Mouse (Mus musculus) right cerebral cortex, postnatal 25 days (tissue): ENCODE data around the gene C530008M17Rik.

Source experiments
- DNase-seq: peaks from one replicate; pipeline ENCODE4 v3.0.0; 2022

C530008M17Rik gene

DNA sequence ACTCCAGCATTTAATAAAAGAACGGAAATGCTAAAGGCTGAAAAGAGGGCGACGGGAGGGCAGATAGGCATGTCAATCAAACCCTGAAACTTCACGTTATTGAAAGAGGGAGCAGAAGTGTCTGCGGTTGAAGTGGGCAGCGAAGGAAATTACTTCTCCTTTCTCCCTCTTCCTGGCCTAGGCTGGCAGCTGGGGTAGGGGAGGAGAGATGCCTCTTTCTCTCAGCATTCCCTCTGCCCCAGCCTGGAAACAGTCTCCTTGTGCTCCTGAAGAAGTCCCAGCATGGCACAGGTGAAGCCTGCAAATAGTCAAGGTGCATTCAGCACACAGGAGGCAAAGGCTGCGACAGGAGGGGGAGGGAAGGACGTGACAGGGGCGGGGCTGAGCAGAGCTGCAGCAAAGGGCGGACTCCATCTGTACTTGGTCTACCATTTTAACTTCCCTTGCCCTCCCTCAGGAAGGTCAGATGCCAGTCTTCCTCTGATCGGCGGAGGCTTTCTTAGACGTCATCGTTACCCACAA lies 122.8 kb downstream of the C530008M17Rik start:
- no peak for DNase-seq

DNA sequence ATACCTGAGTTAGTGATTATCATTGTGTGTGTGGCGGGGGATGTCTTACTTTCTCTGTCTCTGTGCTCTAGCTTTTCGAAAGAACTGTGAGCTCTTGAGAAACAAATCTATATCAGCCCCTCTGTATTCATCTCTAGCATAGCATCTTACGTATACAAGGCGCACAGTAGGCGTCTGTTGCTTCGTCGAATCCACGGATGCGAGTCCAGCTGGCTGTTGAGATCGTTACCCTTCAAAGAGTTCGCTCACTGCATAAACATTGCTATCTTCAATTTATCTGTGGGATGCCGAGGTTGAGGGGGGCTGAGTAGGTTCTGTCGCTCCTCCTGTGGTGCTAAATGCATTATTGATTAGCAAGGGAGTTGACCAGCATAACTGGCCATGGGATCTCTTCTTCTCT lies 125.6 kb downstream of the C530008M17Rik start:
- DNase-seq, result no peak

DNA sequence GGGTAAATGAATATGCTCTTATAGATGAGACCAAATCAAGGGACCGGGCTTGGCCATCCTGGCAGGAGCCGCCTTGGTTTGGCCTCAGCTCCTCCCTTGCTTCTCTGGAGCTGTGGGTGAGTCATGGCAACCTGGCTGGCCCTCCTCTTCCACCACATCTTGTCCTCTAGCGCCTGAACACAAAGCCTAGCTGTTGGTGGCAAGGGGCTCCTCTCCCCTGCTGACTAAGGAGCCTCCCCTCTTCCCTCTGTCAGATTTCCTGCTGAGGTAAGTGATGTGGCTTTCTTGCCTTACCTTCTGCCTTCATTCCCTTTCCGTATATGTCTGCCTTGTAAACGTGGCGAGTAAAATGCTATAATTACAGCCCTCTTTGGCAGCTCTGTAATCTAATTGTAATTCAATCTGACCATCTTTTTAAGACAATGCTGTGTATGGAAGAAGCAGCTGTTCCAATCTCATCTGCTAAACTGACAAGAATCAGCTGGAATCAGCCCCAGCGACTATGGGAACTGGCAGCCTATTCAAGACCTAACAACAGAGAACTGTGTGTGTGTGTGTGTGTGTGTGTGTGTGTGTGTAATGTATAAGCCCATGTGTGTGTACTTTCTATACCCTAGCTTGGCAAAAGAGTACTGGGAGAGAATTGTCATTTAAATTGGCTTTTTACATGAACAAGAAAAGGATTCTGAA lies 126.2 kb downstream of the C530008M17Rik start:
- DNase-seq, result peak; percentile 24

DNA sequence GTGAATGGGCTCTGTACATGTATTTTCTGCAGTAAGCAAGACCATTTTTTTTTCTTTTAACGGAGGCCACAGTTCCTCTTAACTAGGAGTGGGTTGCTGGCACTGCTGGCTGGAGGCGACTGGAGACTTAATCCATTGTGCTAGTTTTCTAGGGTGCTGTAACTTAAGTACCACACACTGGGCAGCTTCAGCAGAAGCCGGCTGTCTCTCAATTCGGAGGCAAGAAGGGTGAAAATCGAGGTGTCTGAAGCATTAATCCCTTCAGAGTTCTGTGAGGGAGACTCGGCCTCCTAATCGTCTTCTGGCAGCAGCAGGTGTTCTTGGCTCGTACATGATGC lies 126.8 kb downstream of the C530008M17Rik start:
- no peak for DNase-seq

DNA sequence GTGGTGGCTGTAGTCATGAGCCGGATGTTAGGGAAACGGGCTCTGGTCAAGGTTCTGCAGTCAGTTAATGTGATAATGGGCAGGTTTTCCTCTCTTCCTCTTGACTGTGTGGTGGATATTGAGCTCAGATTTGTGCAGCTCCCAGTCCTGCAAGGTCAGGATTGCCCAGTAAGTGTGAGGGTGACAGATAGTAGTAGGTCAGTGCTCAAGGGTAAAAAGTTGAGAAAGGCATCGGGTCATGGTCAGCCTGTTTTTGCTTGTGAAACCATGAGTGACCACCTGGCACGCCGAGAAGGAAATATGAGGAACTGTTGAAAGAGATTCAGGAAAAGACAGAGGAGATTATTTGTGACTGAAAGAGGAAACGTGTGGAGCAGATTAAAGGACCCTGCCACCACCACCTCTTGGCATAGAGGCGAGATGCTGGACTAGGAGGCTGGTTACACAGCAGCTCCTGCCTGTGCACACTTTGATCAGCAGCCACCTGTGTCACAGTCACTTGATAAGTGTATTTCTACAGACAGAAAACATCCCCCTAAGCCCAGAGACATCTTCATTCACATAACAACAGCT lies 127.9 kb downstream of the C530008M17Rik start:
- no peak for DNase-seq

DNA sequence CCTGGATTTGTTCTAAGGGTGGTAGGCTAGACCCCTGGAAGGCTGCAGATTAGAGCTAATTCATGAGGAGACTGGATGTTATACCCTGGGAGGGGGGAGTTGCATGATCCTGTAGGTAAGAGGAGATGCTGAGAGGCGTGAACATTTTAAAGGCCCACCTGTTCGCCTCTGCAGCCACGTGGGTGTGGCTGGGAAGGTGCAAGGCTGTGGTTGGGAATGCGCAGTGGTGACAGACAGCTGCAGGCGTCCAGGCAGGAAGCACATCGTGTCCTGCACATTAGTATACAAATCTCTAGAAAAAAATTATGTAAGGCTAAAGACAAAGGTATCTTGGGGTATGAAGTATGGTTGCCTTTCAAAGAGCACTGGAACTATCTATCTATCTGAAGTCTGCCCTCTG lies 128.7 kb downstream of the C530008M17Rik start:
- DNase-seq, result no peak

DNA sequence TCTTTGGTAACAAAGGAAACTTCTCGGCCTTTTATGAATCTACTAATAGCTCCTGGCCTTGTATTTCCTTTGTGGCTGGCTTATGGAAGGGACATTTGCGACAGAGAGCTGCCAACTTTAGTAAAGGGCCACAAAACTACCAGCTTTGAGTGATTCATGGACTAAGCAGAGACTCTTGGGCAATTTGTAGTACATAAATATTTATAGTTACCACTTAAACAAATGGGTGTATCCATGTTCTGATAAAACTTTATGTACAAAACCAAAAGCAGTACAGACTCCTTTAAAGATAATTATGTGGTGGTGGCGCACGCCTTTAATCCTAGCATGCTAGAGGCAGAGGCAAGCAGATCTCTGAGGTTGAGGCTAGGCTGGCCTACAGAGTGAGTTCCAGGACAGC lies 133.6 kb downstream of the C530008M17Rik start:
- no peak for DNase-seq

DNA sequence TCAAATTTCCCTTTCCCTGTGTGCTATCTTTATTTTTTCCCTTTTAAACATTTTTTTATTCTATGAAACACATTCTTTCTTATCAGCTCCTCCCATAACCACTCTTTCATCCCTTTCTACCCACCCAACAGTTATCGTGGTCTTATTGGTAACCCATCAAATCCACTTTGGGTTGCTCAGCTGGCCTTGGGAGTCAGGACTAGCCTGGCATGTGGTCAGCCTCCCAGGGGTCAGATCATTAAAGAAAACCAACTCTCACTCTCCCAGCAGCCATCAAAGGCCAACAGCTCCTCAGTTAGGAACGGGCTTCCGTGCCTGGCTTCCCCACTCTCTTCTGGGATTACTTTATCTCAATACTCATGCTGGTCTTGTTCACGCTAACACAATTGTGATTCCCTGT lies 135.0 kb downstream of the C530008M17Rik start:
- DNase-seq, result no peak

DNA sequence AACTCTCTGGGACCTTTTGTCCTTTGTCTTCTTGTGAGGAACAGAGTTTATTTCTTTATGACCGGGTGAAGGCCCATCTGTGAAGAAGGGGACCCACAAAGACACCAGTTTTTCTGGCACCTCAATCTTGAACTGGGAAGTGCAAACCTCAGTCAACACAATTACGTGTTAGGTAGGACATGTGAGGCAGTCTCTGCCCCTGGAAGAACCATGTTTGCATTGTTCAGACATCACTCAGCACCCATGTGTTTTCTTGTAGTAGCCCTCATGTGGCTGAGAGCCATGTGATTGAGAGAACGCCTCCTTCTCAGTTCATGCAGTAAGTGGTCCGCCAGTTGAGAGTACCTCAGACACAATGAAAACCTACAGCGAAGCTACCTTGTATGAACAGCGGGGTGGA lies 136.4 kb downstream of the C530008M17Rik start:
- no peak for DNase-seq

DNA sequence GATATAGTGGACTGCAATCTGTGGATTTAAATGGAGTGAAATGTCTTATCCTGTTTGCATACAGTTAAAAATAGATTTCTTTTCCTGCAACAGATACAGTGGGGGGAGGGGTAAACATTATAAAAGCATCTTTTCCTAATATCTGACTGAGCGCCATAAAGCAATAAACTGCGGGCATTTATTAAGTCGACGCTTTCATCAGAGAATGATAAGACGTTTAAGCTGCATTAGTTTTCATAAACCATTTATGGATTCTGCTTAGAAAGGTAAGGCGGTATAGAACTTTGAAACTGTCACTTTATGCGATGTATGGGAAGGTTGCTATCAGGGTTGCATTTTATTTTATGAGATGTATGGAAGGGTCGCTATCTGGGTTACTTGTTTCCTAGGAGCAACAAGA lies 141.7 kb downstream of the C530008M17Rik start:
- DNase-seq, result no peak

DNA sequence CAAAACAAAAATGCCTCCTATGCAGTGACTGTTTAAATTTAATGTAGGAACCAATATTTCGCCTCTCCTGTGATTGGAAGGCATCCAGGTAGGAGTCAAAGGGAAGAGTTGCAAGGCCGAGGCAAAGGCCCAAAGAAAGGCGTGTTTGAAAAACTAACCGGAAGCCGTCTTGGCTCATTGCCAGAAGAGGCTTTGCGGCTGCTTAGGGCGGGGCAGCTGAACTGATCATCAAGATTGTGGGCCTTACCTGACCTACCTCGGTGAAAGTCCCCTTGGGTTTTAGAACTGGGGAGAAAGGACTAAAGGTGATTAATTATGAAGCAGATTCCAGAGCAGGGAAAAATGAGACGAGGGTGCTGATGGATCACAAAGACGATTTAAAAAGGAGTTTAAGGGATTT lies 143.2 kb downstream of the C530008M17Rik start:
- DNase-seq, result no peak

DNA sequence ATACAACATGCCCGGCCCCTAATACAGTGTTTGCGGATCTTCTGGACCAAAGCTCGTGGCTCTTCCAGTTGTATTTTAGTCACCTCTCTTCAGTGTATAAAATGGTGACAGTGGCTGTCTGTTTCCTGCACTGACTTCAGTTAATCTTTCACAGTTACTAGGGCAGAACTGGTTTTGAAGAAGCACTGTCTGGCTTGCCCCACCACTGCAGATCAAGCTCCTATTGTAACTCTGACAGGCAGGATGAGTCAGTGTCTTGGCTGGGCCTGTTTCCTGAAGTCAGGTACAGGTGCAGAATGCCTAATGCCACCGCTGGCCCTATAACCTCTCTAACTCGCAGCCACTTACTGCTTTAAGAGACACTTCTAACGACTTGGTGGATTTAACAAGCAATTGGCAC lies 152.7 kb downstream of the C530008M17Rik start:
- DNase-seq, result no peak

DNA sequence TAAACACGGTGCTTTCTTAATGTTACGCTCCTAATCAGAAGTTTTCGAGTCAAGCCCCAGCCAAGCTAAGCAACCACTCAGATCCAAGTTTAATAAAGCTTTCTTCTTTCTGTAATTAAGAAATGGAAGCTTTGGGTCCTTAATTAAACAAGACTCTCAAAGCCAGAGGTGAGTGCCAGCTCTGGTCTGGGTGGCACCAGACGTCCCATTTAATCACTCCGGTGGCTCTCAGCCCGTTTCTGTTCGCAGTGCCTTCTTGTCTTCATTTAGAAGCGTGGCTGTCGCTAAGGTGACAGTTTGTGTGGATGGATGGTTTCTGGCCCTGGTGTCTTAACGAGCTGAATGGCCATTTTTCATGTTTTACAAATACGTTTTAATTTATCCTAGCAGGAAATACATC lies 158.7 kb downstream of the C530008M17Rik start:
- no peak for DNase-seq

DNA sequence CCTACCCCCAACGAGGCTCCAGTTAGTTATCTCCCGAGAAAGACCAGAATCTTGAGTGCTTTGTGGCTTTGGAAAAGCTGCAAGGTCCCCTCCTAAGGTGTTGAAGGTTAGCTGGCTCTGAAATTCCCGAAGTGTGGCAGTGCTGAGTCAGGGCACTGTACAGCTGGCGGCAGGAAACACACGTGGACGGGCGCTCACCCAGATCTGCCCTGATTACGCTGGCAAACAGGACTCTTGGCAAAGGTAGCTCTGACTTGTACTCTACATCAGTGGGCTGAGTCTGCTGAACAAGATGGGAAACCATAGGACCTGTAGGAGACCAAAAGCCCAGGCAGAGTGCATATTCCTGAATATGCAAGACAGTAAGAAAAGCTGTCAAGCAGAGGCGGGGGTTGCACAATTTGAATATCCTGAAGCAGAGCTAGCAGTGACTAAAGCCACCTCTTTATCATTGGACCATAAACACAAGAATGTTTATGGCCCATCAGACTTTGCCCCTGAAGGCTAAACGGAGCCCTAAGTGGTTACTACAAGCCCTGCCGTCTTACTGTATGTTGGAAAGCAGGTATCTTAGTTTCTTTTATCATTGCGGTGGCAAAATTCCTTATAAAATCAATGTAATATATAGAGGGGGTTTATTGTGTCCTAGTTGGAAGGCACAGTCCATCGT lies 159.6 kb downstream of the C530008M17Rik start:
- DNase-seq, result peak; percentile 16

DNA sequence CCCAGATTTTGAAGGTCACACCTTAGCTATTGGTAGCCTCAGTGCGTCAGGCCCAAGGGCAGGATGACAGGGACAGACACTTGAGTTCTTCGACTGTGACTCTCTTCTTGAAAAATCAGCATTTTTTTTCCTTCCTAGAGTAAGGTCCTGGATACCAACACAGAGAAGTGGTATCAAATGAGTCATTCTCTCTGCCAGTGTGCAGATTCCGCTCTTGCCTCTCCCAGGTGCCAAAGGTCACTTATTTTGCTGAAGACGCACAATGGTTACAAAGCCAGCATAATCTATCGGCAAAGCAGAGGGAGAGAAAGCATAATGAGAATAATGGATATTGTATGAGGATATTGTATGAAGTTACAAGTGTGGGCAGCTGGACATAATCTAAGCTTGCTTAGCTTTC lies 160.4 kb downstream of the C530008M17Rik start:
- no peak for DNase-seq

DNA sequence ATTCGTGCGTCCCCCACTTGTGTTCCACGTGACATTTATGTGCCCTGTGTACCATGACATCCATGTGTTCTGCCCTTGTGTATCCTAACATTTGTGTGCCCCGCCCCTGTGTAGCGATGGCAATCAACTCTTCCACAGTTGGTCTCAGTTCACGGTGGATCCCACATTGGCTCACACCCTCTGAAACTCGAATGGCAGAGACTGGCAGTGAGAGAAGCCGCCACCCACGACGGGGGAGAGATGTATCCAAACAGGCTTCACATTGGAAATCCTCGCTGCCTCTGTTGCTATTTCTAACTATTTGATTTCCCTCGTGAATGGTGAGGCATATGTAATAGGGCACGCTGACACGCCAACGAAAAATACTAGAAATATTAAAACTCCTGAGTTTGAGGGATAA lies 161.4 kb downstream of the C530008M17Rik start:
- no peak for DNase-seq

DNA sequence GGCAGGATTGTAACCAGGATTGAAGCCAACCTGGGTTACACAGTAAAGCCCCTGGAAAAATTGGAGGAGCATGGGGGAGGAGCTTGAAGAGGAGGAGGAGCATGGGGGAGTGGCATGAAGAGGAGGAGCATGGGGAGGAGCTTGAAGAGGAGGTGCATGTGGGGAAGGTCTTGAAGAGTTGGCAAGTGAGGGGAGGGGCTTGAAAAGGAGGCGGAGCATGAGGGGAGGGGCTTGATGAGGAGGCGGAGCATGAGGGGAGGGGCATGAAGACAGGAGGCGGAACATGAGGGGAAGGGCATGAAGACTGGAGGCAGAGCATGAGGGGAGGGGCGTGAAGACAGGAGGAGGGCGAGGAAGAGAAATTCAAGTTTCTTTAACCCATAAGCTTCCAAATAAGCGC lies 162.5 kb downstream of the C530008M17Rik start:
- no peak for DNase-seq

DNA sequence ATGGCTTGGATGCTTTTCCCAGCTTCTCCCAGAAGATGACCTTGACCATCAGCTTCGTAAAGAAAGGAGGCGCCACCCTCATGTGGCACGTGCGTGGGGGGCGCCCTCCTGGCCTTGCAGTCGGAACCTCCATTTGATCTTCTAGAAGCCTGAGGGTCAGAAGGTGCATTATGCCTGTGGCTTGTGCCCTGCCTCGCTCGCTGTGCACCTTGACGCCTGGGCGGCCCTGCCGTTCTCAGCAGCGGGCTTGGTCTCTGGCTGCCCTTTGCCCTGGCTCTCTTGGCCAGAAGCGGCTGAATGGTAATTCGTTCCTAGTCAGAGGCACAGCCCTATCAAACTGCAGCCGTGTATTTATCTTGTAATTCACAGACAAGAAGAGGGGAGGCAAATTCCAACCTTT lies 165.8 kb downstream of the C530008M17Rik start:
- no peak for DNase-seq

DNA sequence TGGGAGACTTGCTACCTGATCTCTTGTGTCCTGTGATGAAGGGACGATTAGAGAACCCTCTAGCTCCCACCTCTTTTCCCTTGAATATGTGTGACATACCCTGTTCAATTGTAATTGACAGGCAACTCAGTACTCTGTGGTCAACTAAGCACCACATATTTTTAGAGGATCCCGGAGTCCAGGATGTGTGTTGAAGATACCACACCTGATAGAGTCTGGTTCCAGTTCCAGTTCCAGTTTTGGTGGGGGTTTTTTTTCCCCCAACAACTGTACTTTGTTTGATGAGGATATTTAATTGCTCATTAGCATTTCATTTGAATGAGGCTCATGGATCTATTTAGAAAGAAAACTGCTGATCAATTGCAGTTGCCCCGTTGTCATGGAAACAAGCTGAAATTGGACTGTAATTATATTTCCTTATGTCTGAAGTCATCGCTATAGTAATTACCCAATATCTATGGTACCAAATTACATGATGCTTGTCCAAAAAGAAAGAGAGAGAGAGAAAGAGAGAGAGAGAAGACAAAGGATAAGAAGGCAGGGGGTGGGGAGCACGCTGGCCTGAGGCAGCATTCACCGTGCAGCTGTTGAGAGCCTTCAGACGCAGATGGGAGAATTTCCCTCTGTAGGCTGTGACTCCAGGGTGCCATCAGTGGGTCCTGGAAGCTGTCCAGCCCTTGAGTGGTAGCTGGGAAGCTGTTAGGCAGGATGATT lies 172.4 kb downstream of the C530008M17Rik start:
- peak; percentile 22 for DNase-seq

DNA sequence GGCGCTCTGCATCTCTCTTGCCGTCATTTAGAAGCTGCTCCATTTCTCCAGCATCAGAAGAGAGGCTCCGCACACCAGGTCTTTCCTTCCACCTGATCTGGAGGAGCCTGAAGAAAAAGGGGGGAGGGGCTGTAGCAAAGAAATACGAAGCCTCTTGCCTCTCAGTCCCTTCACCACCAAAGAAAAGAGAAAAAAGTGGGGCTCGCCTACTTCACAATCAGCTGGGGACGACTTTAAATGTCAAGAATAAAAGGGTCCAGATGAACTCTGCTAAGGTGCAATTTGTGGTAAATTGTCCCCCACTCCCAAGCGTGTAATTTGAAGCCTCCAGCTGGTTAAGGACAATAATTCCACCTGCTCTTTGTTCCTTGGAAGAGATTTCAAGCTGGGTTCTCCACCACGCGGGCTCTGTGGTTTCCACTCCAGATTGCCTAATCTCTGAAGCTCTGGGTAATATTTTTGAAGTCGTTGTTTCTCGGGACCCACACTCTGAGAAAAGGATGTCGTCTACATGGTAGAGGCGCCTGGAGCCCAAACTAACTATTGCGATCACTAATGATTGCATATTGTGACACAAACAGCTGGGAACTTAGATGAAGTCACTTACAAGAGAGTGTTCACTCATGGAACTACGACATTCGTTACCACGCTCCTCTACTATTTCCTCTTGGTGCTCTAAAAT lies 176.4 kb downstream of the C530008M17Rik start:
- no peak for DNase-seq

DNA sequence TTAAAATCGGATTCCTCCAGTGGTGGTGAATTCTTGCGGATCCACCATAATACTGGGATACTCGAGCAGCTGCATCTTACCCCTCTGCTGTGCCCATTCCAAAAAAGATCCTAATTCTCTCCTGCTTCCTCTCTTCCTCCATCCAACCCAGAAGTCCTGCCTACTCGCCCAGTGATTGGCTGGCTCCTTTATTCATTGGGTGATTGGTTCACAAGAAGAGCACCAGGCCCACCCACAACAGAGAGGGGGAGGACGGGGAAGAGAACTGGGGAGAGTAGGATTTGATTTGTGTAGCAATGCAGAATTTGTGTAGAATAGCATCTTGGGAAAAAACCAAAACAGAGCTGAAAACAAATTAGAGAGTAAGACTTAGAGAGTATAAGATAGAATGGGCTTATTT lies 180.7 kb downstream of the C530008M17Rik start:
- DNase-seq, result no peak

DNA sequence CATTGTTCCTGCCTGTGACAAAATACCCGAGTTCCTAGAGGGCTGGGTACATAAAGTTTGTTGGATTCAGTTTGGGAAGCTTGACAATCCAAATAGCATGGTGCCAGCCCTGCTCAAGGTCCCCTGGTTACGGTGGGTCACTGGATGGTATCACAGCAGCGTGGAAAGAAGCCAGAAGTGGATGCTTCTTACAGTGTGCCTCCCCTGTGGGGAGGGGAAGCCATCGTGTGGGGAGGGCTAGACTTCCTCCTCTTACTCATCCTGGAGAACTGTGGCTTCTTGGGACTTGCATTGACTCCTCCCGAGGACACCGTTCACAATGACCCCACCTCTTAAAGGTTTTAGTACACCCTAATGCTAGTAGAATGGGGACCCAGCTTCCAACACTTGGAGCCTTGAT lies 183.5 kb downstream of the C530008M17Rik start:
- no peak for DNase-seq

DNA sequence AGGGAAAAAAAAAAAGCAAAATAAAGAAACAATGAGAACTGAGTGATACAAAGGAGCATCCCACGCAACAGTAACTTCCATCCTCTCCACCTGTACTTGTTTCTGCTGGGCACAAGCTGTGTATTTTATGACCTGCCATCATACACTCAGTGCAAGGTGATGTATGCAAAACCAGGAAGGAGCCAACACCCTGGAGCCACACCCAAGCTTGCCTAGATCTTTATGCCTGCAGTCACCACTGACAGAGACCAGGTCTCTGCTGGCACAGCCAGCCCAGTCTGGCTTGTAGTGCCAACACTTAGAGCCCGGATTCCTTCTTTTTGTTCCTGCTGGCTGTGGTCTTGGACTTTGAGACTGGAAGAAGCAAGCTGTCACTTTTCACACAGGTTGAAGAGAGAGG lies 185.5 kb downstream of the C530008M17Rik start:
- DNase-seq, result no peak
